Mouse (Mus musculus) brain, adult 2 months (tissue): ENCODE results near the gene Fam184a.
A peak's percentile ranks its signal among the peaks of the same experiment; 100 is the strongest.

Experiments used
- DNase-seq: peaks from one replicate; pipeline ENCODE4 v3.0.0; 2011; ENCODE audit warnings: low read depth, low spot score

Fam184a gene

DNA sequence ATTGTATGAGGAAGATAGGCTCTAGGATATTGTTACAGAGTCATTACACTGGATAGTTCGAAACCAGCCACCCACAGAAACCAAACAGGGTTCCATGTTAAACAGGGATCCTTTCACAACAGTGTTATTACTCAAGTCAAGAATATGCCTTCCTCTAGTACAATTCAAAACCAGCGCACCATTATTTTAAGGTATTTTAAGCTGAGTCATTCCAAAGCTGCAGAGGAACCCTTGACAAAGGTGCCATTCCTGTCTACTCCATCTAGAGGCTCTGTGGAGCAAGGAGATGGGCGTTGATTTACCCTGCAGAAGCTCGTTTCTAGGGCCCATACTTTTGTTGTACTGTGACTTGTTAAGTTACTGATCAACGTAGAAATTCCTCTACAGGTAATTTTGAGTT, 152.1 kb downstream of the Fam184a start:
- peak; percentile 14 for DNase-seq

DNA sequence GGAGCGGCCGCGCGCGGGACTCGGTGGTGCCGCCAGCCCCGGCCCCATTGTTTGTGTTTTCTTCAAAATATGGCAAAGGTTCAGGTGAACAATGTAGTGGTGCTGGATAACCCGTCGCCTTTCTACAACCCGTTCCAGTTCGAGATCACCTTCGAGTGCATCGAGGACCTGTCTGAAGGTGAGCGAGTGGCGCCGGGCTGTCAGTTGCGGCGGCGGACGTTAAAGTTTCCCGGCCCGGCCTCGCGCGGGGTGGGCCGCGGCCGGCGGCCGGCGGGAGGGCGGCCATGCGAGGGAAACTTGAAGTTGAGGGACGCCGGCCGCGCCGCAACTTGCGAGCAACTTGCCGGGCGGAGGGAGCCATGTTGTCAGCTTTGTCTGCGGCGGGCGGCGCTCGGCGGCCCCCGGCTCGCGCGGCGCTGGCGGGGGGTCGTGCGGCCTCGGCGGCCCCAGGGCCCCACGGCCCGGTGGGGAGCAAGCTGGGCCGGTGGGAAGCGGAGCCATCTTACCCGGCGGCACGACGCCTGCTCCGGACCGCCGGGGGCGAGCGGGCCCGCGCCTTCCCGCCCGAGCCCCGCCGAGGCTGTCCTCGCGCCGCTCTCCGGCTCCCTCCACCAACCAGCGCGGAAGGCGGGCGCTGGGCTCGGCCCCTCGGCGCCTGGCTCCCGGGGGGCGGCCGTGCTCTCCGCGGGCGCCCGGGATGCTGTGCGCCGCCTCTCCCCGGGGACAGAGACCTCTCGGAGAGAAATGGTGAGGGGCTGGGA, 153.6 kb downstream of the Fam184a start:
- peak; percentile 55 for DNase-seq

DNA sequence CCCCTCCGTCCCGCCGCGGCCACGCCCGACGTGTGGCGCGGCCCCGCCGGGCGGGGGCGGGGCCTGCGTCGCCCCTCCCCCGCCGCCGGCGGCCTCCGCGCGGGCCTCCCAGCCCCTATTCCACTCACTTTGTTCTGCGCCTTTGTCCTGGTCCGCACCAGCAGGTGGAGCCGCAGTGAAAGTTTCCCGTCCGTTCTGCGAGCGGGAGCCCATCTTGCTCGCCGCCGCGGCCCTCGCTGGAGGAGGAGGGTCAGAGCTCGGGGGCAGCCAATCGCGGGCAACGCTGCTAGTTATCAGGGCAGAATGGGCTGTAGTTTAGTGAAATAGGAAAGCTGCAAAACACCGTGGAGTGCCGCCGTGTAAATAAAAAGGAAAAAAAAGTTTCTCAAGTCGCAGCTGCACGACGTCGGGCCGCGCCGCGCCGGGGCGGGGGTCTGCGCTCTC, 154.2 kb downstream of the Fam184a start, which contains the start of gene Asf1a:
Gene Asf1a, plus strand, starts transcription at position 81 of the 444 bp plus-strand sequence.
- DNase-seq, result peak; percentile 99

DNA sequence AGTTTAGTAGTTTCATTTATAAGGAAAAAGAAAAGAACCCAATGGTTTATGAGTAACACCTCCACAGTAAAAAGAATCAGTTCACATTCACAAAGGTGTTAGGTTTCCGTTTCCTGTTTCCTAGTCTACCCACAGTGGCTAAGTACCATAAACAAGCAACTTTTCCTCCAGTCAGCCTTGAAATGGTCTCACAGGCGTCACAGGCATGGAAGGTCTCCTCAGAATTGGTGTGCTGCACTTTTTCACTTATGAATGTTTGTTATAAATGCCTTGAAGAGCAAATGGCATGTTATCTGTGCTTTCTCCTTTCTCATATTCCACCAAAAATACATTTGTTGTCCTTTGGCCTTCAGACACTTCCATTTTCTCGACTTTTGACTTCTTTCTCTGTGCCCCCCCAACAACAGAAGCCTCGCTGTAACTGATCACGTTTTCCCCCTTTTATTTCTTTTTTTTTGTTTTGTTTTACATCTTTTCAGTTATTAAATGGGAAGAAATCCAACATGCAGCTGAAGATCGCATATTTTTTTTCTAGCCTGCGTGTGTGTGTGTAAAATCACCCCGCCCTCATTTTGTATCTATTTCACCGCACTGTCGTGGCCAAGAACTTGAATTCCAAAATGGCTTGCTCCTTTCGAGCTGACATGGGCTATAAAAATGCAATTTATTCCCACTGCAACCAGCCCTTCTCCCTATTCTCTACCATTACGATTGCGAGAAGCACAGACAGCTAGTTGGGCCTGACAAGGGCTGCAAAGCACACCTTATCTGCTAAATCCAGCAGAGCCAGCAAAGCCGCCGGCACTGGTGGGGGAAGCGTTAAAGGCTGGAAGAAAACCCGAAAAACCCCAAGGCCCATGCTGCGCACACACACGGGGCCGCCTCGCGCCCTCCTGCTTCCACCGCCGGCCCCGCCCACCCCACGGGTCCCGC, 154.9 kb downstream of the Fam184a start:
- peak; percentile 11 for DNase-seq

DNA sequence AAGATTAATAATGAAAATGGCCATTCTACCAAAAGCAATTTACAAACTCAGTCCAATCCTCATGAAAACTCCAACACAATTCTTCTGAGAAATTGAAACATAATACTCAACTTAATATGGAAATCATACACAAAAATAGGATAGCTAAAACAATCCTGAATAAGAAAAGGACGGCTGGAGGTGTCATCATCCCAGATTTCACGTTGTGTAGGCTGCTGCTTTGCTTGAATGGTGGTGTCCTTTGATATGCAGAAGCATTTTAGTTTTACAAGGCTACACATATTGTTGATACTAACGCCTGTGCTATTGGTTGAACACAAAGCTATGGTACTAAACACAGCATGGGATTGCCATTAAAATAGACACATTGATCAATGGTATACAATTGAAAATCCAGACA, 165.1 kb downstream of the Fam184a start:
- peak; percentile 20 for DNase-seq
